Mouse (Mus musculus): Measurements from ENCODE around the gene Pcp4l1. TPM values are rescaled to one million over a fixed set of nuclear protein-coding genes. Genes with fewer than 3 reads are reported as not detected.

Gene Pcp4l1
- polyA plus RNA-seq, 1 experiment, result 12.2 TPM

DNA sequence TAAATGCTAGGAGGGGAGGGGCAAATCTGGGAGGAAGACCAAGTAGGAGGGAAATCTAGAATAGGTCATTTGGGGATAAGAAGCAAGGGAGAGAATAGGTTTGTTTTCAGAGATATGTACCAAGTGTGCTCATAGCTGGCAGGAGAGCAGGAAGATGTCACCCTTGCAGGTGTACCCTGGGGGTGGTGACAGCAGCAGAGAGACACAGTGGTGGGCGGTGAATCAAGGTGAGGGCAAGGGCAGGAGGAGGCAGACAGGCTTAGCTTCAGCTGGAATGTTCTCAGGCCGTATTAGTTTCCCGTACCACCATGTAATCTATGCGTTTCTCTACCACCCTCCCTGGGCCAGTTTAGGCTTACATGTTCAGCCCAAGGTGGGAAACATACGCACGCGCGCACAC lies 23.3 kb downstream of the Pcp4l1 start:
- no peaks in the 10 kb centered on the region for H3K4me1 ChIP-seq (ENCODE audit: control insufficient read depth, insufficient read depth, low read length)
- TF ChIP-seq POLR2A (IDR thresholded peaks at IDR 0.05; ENCODE audit: low read depth, low read length) (no peak), CTCF (IDR thresholded peaks at IDR 0.05; ENCODE audit: borderline replicate concordance, insufficient read depth, low read length) (no peak)
- no peak overlapping the region for H3K27ac ChIP-seq (ENCODE audit: insufficient read depth, low read length)

DNA sequence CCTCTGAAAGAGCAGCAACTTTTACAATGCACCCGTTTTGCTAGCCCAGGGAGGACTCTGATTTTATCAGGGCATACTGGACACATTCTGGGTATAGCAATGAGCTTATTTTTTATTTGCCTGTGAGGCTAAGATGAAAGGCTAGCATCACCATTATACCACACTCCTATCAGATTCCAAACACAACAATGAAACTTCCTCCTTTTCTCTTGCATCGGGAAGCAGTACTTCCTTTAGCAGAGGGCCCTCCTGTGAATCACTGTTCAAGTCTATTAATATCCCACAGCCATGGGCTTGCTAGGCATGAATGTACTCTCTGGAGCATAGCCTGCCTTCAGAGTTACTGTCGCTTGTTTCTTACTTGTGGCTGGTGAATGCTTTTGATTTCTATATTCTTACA lies 24.9 kb downstream of the Pcp4l1 start:
- Histone ChIP-seq H3K4me1 (ENCODE audit: control insufficient read depth, insufficient read depth, low read length) (no peaks in the 10 kb centered on the region), H3K27ac (ENCODE audit: insufficient read depth, low read length) (no peak overlapping the region), H3K4me3 (ENCODE audit: insufficient read depth, low read length) (no peak overlapping the region)
- TF ChIP-seq POLR2A (IDR thresholded peaks at IDR 0.05; ENCODE audit: low read depth, low read length), result no peak
- TF ChIP-seq CTCF (IDR thresholded peaks at IDR 0.05; ENCODE audit: borderline replicate concordance, insufficient read depth, low read length), result no peak

More for the DNA sequence above, 23.3 kb downstream of the Pcp4l1 start:
- H3K4me3 ChIP-seq (ENCODE audit: insufficient read depth, low read length), result no peak overlapping the region

DNA sequence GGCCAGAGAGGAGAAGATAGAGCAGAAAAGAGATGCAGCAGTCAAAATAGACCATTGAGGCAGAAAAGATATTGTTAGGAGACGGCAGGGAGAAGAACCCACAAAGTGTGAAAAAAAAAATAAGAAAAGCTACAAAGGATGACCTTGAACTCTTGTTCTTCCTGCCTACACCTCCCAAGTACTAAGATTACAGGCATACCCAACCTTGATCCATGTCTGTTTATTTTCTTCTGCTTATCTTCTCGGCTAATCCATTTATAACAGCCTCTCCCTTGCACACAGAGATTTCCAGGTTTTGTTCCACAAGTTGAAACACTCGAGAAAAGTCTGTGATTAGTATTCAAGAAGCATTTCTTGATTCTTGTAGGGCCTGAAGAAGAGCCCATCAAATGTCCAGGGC lies 26.2 kb downstream of the Pcp4l1 start:
- H3K4me3 ChIP-seq (ENCODE audit: insufficient read depth, low read length), result no peak overlapping the region
- H3K27ac ChIP-seq (ENCODE audit: insufficient read depth, low read length), result no peak overlapping the region
- TF ChIP-seq POLR2A (IDR thresholded peaks at IDR 0.05; ENCODE audit: low read depth, low read length) (no peak), CTCF (IDR thresholded peaks at IDR 0.05; ENCODE audit: borderline replicate concordance, insufficient read depth, low read length) (no peak)
- H3K4me1 ChIP-seq (ENCODE audit: control insufficient read depth, insufficient read depth, low read length), result peaks cover 2% of the 10 kb centered on the region; the same call in 1 of the 2 replicates

DNA sequence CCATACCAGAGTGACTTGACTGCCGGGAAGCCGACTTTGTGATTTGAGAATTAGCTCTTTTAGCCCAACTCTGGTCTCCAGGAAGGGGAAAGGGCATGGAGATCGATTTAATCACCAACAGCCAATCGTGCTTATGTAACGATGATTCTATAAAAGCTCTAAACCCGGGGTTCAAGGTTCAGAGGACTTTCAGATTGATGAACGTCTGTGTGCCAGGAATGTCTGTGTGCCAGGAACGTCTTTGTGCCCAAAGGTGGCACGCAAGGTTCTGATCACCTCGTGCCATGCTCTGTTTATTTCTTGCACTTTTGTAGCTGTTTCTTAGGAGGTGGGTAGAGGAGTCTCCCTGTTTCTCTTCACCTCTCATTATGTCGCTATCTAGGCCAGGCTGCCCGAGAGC lies 27.2 kb downstream of the Pcp4l1 start:
- no peak for TF ChIP-seq POLR2A (IDR thresholded peaks at IDR 0.05; ENCODE audit: low read depth, low read length)
- TF ChIP-seq CTCF (IDR thresholded peaks at IDR 0.05; ENCODE audit: borderline replicate concordance, insufficient read depth, low read length), result no peak
- no peak overlapping the region for H3K4me3 ChIP-seq (ENCODE audit: insufficient read depth, low read length)
- H3K4me1 ChIP-seq (ENCODE audit: control insufficient read depth, insufficient read depth, low read length), result peaks cover 2% of the 10 kb centered on the region; the same call in 1 of the 2 replicates
- no peak overlapping the region for H3K27ac ChIP-seq (ENCODE audit: insufficient read depth, low read length)

DNA sequence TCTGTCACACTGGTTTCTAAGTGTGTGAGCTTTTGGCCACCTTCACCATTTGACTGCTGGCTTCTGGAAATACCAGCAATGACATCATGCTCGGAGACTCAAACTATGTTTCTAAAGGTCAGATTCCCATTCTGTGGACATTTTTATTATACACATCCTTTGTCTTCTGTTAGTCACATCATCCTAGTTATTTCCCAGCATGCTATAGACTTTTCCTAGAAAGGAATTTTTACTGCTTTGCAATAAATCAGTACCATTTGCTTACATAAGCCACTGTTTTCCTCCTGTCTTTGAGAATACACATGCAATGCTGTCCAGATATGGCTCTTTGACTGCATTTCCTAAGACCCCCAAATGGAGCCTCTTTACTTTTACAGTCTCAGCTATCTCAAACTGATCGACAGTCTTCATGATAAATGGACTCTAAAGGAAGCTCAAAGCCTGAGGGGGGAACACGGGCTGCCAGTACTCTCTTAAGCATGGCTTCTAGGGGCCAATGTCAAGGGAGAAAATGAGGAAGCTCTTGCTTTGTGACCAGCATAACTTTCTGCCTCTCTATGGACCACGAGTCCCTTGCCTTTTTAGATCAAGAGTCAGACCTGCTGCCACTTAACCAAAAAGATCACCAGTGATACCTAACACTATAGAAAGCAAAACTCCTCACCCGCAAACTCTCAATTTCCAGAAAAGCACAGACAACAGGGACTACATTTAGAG lies 30.3 kb downstream of the Pcp4l1 start:
- H3K4me3 ChIP-seq (ENCODE audit: insufficient read depth, low read length), result no peak overlapping the region
- no peak for TF ChIP-seq CTCF (IDR thresholded peaks at IDR 0.05; ENCODE audit: borderline replicate concordance, insufficient read depth, low read length)
- TF ChIP-seq POLR2A (IDR thresholded peaks at IDR 0.05; ENCODE audit: low read depth, low read length), result no peak
- H3K4me1 ChIP-seq (ENCODE audit: control insufficient read depth, insufficient read depth, low read length), result peaks cover 2% of the 10 kb centered on the region; the same call in 1 of the 2 replicates
- H3K27ac ChIP-seq (ENCODE audit: insufficient read depth, low read length), result no peak overlapping the region

DNA sequence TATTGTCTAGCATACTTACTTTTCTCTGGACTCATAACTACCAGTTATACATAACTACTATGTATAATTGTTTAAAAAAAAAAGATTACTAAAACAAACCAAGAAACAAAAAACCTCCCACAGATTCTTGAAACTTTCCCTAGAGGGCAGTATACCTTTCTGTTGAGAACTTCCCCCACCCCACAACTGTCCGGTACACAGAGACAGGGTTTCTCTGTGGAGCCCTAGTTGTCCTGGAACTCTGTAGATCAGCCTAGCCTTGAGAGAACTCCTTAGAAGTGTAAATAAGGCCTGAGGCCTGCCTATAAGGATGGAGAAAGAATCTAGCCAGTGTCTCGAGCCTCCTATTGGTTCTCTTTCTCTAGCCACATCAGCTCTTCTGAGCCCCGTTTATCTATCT lies 31.8 kb downstream of the Pcp4l1 start:
- TF ChIP-seq POLR2A (IDR thresholded peaks at IDR 0.05; ENCODE audit: low read depth, low read length) (no peak), CTCF (IDR thresholded peaks at IDR 0.05; ENCODE audit: borderline replicate concordance, insufficient read depth, low read length) (no peak)
- Histone ChIP-seq H3K4me1 (ENCODE audit: control insufficient read depth, insufficient read depth, low read length) (peaks cover 2% of the 10 kb centered on the region; the same call in 1 of the 2 replicates), H3K27ac (ENCODE audit: insufficient read depth, low read length) (no peak overlapping the region), H3K4me3 (ENCODE audit: insufficient read depth, low read length) (no peak overlapping the region)

DNA sequence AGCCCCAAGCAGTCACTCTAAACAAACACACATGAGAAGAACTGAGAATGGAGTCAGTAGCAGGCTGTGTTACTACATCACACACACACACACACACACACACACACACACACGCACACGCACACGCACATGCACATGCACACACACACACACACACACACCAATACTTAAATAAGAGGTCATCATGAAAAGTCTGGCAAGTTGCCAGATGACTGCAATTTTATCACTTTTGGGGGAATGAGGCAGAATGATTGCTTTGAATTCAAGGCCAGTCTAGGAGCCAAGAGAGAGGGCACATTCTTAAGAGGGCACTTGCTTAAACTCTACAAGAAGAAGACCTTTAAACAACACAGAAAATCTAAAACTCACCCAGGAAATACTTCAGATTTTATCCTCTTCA lies 33.5 kb downstream of the Pcp4l1 start:
- H3K4me1 ChIP-seq (ENCODE audit: control insufficient read depth, insufficient read depth, low read length), result peaks cover 2% of the 10 kb centered on the region; the same call in 1 of the 2 replicates
- TF ChIP-seq CTCF (IDR thresholded peaks at IDR 0.05; ENCODE audit: borderline replicate concordance, insufficient read depth, low read length) (no peak), POLR2A (IDR thresholded peaks at IDR 0.05; ENCODE audit: low read depth, low read length) (no peak)
- no peak overlapping the region for H3K4me3 ChIP-seq (ENCODE audit: insufficient read depth, low read length)
- no peak overlapping the region for H3K27ac ChIP-seq (ENCODE audit: insufficient read depth, low read length)

DNA sequence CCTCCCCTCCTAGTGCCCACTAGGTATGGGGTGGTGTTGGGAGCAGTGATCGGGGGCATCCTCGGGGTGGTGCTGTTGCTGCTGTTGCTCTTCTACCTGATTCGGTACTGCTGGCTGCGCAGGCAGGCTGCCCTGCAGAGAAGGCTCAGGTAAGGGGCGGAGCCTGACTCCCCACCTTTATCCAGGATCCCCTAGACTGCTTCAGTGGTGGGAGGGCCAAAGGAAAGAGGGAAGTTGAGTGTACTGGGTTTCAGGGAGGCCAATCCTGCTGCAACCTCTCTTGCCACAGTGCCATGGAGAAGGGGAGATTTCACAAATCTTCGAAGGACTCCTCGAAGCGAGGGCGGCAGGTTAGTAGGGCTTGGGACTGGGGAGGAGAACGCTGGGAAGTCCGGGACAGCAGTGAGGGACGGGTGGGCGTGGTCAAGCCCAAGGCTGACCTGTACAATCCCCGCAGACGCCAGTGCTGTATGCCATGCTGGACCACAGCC lies 36.5 kb downstream of the Pcp4l1 start:
- no peaks in the 10 kb centered on the region for H3K4me1 ChIP-seq (ENCODE audit: control insufficient read depth, insufficient read depth, low read length)
- H3K4me3 ChIP-seq (ENCODE audit: insufficient read depth, low read length), result no peak overlapping the region
- TF ChIP-seq CTCF (IDR thresholded peaks at IDR 0.05; ENCODE audit: borderline replicate concordance, insufficient read depth, low read length) (no peak), POLR2A (IDR thresholded peaks at IDR 0.05; ENCODE audit: low read depth, low read length) (no peak)

DNA sequence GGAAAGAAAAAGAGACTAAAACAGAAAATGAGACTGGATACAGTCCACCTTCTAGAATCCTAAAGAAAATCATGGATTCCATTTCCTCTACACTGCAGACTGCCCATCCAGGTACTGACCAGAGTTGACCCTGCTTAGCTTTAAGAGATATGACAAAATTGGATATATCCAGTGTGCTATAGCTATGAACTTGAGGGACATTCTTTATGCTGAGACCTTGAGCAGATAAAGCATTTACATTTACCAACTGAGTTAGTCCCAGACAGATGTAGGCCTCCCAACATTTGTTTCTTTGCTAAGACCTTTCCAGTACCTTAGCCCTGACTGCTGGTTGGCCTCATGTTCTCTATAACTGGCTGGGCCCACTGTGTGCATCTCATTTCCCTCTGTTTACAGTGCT lies 38.1 kb downstream of the Pcp4l1 start:
- TF ChIP-seq CTCF (IDR thresholded peaks at IDR 0.05; ENCODE audit: borderline replicate concordance, insufficient read depth, low read length) (no peak), POLR2A (IDR thresholded peaks at IDR 0.05; ENCODE audit: low read depth, low read length) (no peak)
- Histone ChIP-seq H3K4me1 (ENCODE audit: control insufficient read depth, insufficient read depth, low read length) (no peaks in the 10 kb centered on the region), H3K4me3 (ENCODE audit: insufficient read depth, low read length) (no peak overlapping the region), H3K27ac (ENCODE audit: insufficient read depth, low read length) (no peak overlapping the region)

More for the DNA sequence above, 36.5 kb downstream of the Pcp4l1 start:
- no peak overlapping the region for H3K27ac ChIP-seq (ENCODE audit: insufficient read depth, low read length)

DNA sequence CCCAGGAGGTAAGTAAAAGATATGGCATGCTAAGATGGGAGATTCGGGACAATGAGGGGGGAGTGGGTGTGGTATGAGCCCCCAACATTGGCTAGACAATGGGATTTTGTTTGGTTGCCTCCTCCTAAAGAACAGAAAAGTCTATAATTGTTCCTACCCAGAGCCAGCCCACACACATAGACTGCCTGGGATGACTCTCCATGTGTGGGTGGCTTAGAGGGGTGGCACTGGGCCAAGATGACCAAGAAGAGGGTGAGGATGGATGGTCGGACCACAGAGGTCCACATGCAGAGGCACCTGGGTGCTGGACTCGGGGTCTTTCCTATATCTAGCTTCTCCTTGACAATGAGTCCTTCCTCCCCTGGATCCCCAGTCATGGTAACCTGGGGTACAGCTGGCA lies 39.4 kb downstream of the Pcp4l1 start:
- Histone ChIP-seq H3K4me3 (ENCODE audit: insufficient read depth, low read length) (no peak overlapping the region), H3K4me1 (ENCODE audit: control insufficient read depth, insufficient read depth, low read length) (no peaks in the 10 kb centered on the region), H3K27ac (ENCODE audit: insufficient read depth, low read length) (no peak overlapping the region)
- TF ChIP-seq POLR2A (IDR thresholded peaks at IDR 0.05; ENCODE audit: low read depth, low read length) (no peak), CTCF (IDR thresholded peaks at IDR 0.05; ENCODE audit: borderline replicate concordance, insufficient read depth, low read length) (no peak)
